Mouse (Mus musculus) liver, postnatal 0 days (tissue): ENCODE data around the gene Ndufaf5.

ENCODE experiments used
- CTCF ChIP-seq: sonication (generic); IDR thresholded peaks from 2 replicates; pipeline ENCODE4 v1.5.1; 2016; ENCODE audit warnings: antibody characterized with exemption, low read depth
- EP300 ChIP-seq: IDR thresholded peaks from 2 replicates; pipeline ENCODE4 v1.6.1; 2016; ENCODE audit warnings: antibody characterized with exemption, low read depth, mild to moderate bottlenecking

DNA sequence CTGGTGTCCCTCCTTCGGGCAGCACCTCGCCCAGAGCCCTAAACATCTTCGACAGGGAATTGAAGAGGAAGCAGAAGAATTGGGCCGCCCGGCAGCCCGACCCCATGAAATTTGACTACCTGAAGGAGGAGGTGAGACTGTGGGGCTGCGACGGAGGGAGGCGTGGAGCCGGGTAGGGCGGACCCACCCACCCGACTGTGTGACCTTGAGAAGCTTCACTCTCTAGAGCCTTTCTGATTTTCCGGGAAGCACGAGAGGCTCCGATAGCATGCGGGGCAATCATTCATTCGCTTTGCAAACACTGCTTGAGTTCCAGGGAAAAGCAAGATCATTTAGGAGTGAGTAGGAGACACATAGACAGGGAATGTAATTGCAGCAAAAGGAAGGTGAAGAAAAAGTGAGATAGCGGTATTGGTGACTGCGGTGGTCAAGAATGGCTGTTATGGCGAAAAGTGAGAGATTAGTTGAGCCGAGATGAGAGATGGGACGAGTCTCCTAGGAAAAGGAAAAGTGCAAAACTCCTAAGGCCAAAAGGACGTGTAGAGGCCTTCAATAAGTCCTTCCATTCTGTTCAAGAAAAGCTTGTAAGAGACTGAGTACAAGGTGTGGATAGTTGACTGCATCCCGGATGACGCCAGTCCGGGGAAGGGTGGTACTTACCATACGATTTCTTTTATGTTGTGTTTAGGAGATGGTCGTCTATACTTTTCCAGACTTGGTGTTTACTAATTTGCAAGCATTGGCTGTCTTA, 529 bp downstream of the Ndufaf5 start:
- TF ChIP-seq CTCF = no peak
- TF ChIP-seq EP300 = no peak
